Mouse (Mus musculus) hindbrain, embryonic 15.5 days (tissue): ENCODE measurements around the gene Emp3. TPM values are rescaled to one million over a fixed set of nuclear protein-coding genes. Genes with fewer than 3 reads are reported as not detected.
"Not testable (repeated sequence)": the region's sequence is repeated elsewhere in the genome, so short reads cannot be mapped to it uniquely, and the experiment has no call there.

ENCODE experiments used
- ATAC-seq: fragments of 200-750 bp; cut with Nextera tagmentation; 2 replicates; pipeline ENCODE4 v1.8.0; 2017; ENCODE audit warnings: low read depth, moderate number of reproducible peaks, moderate TSS enrichment; ENCODE audit not compliant: low FRiP score
- H3K27ac ChIP-seq: fragments of 300-500 bp; sonication (generic); replicated peaks from 2 replicates; pipeline ENCODE4 v1.5.1; 2015; ENCODE audit warnings: mild to moderate bottlenecking, inconsistent platforms
- H3K27me3 ChIP-seq: fragments of 300-500 bp; sonication (generic); 2 replicates; pipeline ENCODE4 v1.6.1; 2015; ENCODE audit warnings: control low read depth, inconsistent platforms
- H3K36me3 ChIP-seq: fragments of 300-500 bp; sonication (generic); 2 replicates; pipeline ENCODE4 v1.6.1; 2015; ENCODE audit warnings: control low read depth, inconsistent platforms
- H3K4me1 ChIP-seq: fragments of 300-500 bp; sonication (generic); replicated peaks from 2 replicates; pipeline ENCODE4 v1.6.1; 2015; ENCODE audit warnings: control low read depth, inconsistent platforms
- H3K4me2 ChIP-seq: fragments of 300-500 bp; sonication (generic); 2 replicates; pipeline ENCODE4 v1.6.1; 2015; ENCODE audit warnings: moderate library complexity, mild to moderate bottlenecking, inconsistent platforms
- H3K4me3 ChIP-seq: fragments of 300-500 bp; sonication (generic); 2 replicates; pipeline ENCODE4 v1.5.1; 2015; ENCODE audit warnings: mild to moderate bottlenecking, inconsistent platforms
- H3K9ac ChIP-seq: fragments of 300-500 bp; sonication (generic); 2 replicates; pipeline ENCODE4 v1.6.1; 2015; ENCODE audit warnings: inconsistent platforms
- H3K9me3 ChIP-seq: fragments of 300-500 bp; sonication (generic); 2 replicates; pipeline ENCODE4 v1.6.1; 2016; ENCODE audit warnings: control low read depth, inconsistent platforms
- WGBS: fragments of 180-500 bp; shearing (Covaris S2); methylation state at CpG from one replicate; pipeline ENCODE4 v1.1.7; 2015; 5-methylcytosine and 5-hydroxymethylcytosine counted together
- polyA plus RNA-seq: library from polyadenylated mRNA; unstranded; fragments of >200 nt; fragmentation: Nextera tagmentation; extraction: Ambion mirVana; gene quantifications from 2 replicates; pipeline ENCODE4 v1.2.1, GENCODE M21; 2015

The Emp3 gene
- polyA plus RNA-seq, 1 experiment from 2014 or later, result 34.1 TPM

DNA sequence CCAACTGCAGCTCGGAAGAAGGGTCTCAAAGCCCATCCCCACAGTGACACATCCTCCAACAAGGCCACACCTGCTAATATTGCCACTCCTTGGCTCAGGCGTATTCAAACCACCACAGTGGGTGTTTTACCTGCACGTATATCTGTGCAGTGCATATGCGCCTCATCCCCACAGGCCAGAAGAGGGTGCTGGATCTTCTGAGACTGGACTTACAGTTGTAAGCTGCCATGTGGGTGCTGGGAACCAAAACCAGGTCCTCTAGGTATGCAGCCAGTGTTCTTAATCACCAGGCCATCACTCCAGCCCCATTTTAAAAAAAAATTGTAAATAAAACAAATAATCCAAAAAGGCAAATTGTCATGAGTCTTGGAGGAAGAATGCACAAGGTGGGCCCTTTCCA lies 40.7 kb downstream of the Emp3 start:
- Histone ChIP-seq H3K4me1 (no peaks in the 10 kb centered on the region), H3K9ac (no peak overlapping the region), H3K36me3 (peaks cover 91% of the 10 kb centered on the region), H3K27ac (no peak overlapping the region), H3K27me3 (no peaks in the 10 kb centered on the region), H3K9me3 (no peaks in the 10 kb centered on the region), H3K4me2 (no peak overlapping the region), H3K4me3 (no peak overlapping the region)
- ATAC-seq, result no peak
- 98% methylated on average over 4 of the region's 4 CpGs for WGBS

GRCm38 (mm10) chr7:45878278-45878677 lies 42.9 kb downstream of the Emp3 start, which contains the start of gene Grin2d:
Gene Grin2d (minus strand): TSS chr7:45878378.
- not testable (repeated sequence) for H3K27me3 ChIP-seq, H3K4me2 ChIP-seq, H3K27ac ChIP-seq, H3K9ac ChIP-seq, ATAC-seq, H3K4me3 ChIP-seq, H3K9me3 ChIP-seq
- 97% methylated on average over 1 of the region's 1 CpGs for WGBS
- Histone ChIP-seq H3K36me3 (peaks cover 81% of the 10 kb centered on the region), H3K4me1 (peaks cover 17% of the 10 kb centered on the region)

- H3K36me3 ChIP-seq, result peaks cover 68% of the 10 kb centered on the region
- ATAC-seq, result no peak
- H3K27ac ChIP-seq, result no peak overlapping the region
- H3K9me3 ChIP-seq, result no peaks in the 10 kb centered on the region
- no peak overlapping the region for H3K9ac ChIP-seq
- peaks cover 20% of the 10 kb centered on the region for H3K4me1 ChIP-seq
- WGBS, result 94% methylated on average over 7 of the region's 7 CpGs
- no peak overlapping the region for H3K4me2 ChIP-seq
- no peaks in the 10 kb centered on the region for H3K27me3 ChIP-seq
- H3K4me3 ChIP-seq, result no peak overlapping the region
Observed at GRCm38 (mm10) chr7:45876895-45877294, 44.3 kb downstream of the Emp3 start.

- H3K4me3 ChIP-seq, result peak overlapping the region; percentile 84
- H3K9ac ChIP-seq, result peak overlapping the region; percentile 95
- no peaks in the 10 kb centered on the region for H3K27me3 ChIP-seq
- peak; percentile 36; the same call in 1 of the 2 replicates for ATAC-seq
- H3K9me3 ChIP-seq, result no peaks in the 10 kb centered on the region
- WGBS, result 3% methylated on average over 28 of the region's 28 CpGs
- H3K4me2 ChIP-seq, result peak overlapping the region; percentile 72
- peaks cover 47% of the 10 kb centered on the region for H3K4me1 ChIP-seq
- H3K27ac ChIP-seq, result peak overlapping the region; percentile 86
- H3K36me3 ChIP-seq, result peaks cover 34% of the 10 kb centered on the region
Observed at GRCm38 (mm10) chr7:45873061-45873947, 47.9 kb downstream of the Emp3 start.

- Histone ChIP-seq H3K27ac (peak within 1 kb of the TSS; percentile 86), H3K4me1 (peaks cover 54% of the 10 kb centered on the region)
- under 1% methylated on average over 17 of the region's 18 CpGs for WGBS
Observed at GRCm38 (mm10) chr7:45872624-45873023, 48.6 kb downstream of the Emp3 start, which contains the start of gene Kdelr1. Gene Kdelr1 (plus strand): TSS chr7:45872772.

GRCm38 (mm10) chr7:45870282-45871058 lies 50.7 kb downstream of the Emp3 start:
- peak overlapping the region; percentile 75 for H3K9ac ChIP-seq
- peak overlapping the region; percentile 73 for H3K27ac ChIP-seq
- H3K27me3 ChIP-seq, result no peaks in the 10 kb centered on the region
- peak overlapping the region; percentile 71 for H3K4me2 ChIP-seq
- H3K4me3 ChIP-seq, result peak overlapping the region; percentile 59
- ATAC-seq, result 0 out of 2 replicates have a peak, but pooled peaks have one; percentile 0
- H3K36me3 ChIP-seq, result peaks cover 7% of the 10 kb centered on the region; the same call in 1 of the 2 replicates
- no peaks in the 10 kb centered on the region for H3K9me3 ChIP-seq
- 1% methylated on average over 30 of the region's 30 CpGs for whole genome bisulfite sequencing
- H3K4me1 ChIP-seq, result peaks cover 61% of the 10 kb centered on the region

More at GRCm38 (mm10) chr7:45872624-45873023, 48.6 kb downstream of the Emp3 start, which contains the start of gene Kdelr1:
- no peaks in the 10 kb centered on the region for H3K9me3 ChIP-seq
- peaks cover 29% of the 10 kb centered on the region for H3K36me3 ChIP-seq
- H3K4me2 ChIP-seq, result peak within 1 kb of the TSS; percentile 72
- H3K27me3 ChIP-seq, result no peaks in the 10 kb centered on the region
- peak within 1 kb of the TSS; percentile 95 for H3K9ac ChIP-seq
- peak; percentile 66 for ATAC-seq
- H3K4me3 ChIP-seq, result peak within 1 kb of the TSS; percentile 84

DNA sequence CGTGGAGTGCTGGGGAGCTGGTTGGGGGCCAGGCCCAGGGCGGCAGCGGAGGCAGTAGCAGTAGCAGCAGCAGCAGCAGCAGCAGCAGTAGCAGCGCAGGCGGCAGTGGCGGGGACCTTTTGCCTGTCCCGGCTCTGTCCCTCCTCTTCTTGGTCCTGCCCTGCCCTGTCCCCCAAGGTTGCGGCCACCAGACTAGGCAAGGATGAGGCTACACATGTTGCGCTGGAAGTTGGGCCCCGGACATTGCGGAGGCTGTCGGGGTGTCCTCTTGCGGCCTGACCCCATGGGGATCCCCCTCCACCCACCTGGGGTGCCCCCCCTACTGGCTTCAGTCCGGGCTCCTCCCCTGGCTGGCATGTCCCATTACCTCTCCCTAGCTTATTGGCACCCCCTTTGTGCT lies 51.4 kb downstream of the Emp3 start:
- peak overlapping the region; percentile 75 for H3K9ac ChIP-seq
- peaks cover 57% of the 10 kb centered on the region for H3K4me1 ChIP-seq
- H3K36me3 ChIP-seq, result 0 out of 2 replicates have a peak, but pooled peaks cover 2% of the 10 kb centered on the region
- WGBS, result 2% methylated on average over 14 of the region's 14 CpGs
- peak overlapping the region; percentile 73 for H3K27ac ChIP-seq
- peak overlapping the region; percentile 59 for H3K4me3 ChIP-seq
- no peaks in the 10 kb centered on the region for H3K9me3 ChIP-seq
- ATAC-seq, result no peak
- no peaks in the 10 kb centered on the region for H3K27me3 ChIP-seq
- H3K4me2 ChIP-seq, result peak overlapping the region; percentile 71

GRCm38 (mm10) chr7:45869107-45869670 lies 52.0 kb downstream of the Emp3 start:
- H3K27me3 ChIP-seq, result no peaks in the 10 kb centered on the region

More at GRCm38 (mm10) chr7:45869107-45869670, 52.0 kb downstream of the Emp3 start:
- Histone ChIP-seq H3K27ac (peak overlapping the region; percentile 73), H3K4me1 (peaks cover 51% of the 10 kb centered on the region), H3K4me3 (peak overlapping the region; percentile 59), H3K4me2 (peak overlapping the region; percentile 71), H3K9ac (peak overlapping the region; percentile 75), H3K9me3 (no peaks in the 10 kb centered on the region), H3K36me3 (no peaks in the 10 kb centered on the region)
- ATAC-seq, result no peak
- 13% methylated on average over 8 of the region's 8 CpGs for WGBS

Other genes starting within 250 kb of the Emp3 start
- 1.4 and 1.6 TPM in 2 replicates for gene Ntn5, start 237.4 kb downstream of the Emp3 start, polyA plus RNA-seq
- 0.35 and 0.89 TPM in 2 replicates for gene Sec1, start 227.0 kb downstream of the Emp3 start, polyA plus RNA-seq
- 58.6 and 67.3 TPM in 2 replicates for gene Car11, start 221.6 kb downstream of the Emp3 start, polyA plus RNA-seq
- gene Dbp, start 216.3 kb downstream of the Emp3 start, polyA plus RNA-seq, result 2.9 and 4.1 TPM in 2 replicates
- 528 and 575 TPM in 2 replicates for gene Rpl18, start 205.9 kb downstream of the Emp3 start, polyA plus RNA-seq
- 24.4 and 26.9 TPM in 2 replicates for gene Sphk2, start 203.4 kb downstream of the Emp3 start, polyA plus RNA-seq
- gene Fam83e, start 200.2 kb downstream of the Emp3 start, polyA plus RNA-seq, result 0.38 and 0.57 TPM in 2 replicates
- gene Spaca4, start 195.6 kb downstream of the Emp3 start, polyA plus RNA-seq, result not detected in 2 replicates
- 20.1 and 24.8 TPM in 2 replicates for gene Lmtk3, start 137.7 kb downstream of the Emp3 start, polyA plus RNA-seq
- 6.3 TPM in 2 replicates for gene Sult2b1, start 136.7 kb downstream of the Emp3 start, polyA plus RNA-seq
- gene Cyth2, start 106.8 kb downstream of the Emp3 start, polyA plus RNA-seq, result 271 and 286 TPM in 2 replicates
- 1.1 and 1.6 TPM in 2 replicates for gene Kcnj14, start 96.6 kb downstream of the Emp3 start, polyA plus RNA-seq
- gene Grwd1, start 90.5 kb downstream of the Emp3 start, polyA plus RNA-seq, result 41.8 and 43.1 TPM in 2 replicates
- gene Kdelr1, start 48.6 kb downstream of the Emp3 start, polyA plus RNA-seq, result 56.4 and 61.0 TPM in 2 replicates
- 3.4 and 4.3 TPM in 2 replicates for gene Grin2d, start 43.0 kb downstream of the Emp3 start, polyA plus RNA-seq
- gene Syngr4, start 24.7 kb downstream of the Emp3 start, polyA plus RNA-seq, result 0.34 TPM in 1 of 2 replicates, not detected in the other
- gene Tmem143, start 24.5 kb downstream of the Emp3 start, polyA plus RNA-seq, result 6.7 and 8.5 TPM in 2 replicates
- 6.6 and 8.5 TPM in 2 replicates for gene Ccdc114, start 2.7 kb upstream of the Emp3 start, polyA plus RNA-seq
- 0.52 and 0.82 TPM in 2 replicates for gene Abcc6, start 108.9 kb upstream of the Emp3 start, polyA plus RNA-seq
- gene Nomo1, start 112.3 kb upstream of the Emp3 start, polyA plus RNA-seq, result 45.8 and 47.0 TPM in 2 replicates
- 2.5 and 3.3 TPM in 2 replicates for gene Kcnj11, start 179.4 kb upstream of the Emp3 start, polyA plus RNA-seq